Mouse (Mus musculus) frontal cortex, postnatal 25 days (tissue): ENCODE measurements around the gene Ptpn11.
"Not testable (repeated sequence)": the region's sequence is repeated elsewhere in the genome, so short reads cannot be mapped to it uniquely, and the experiment has no call there.

Experiments
- DNase-seq, 2 experiments: peaks; one replicate each; pipeline ENCODE4 v3.0.0; 2022; ENCODE audit warnings: low spot score in 2 of 2

Ptpn11 gene

DNA sequence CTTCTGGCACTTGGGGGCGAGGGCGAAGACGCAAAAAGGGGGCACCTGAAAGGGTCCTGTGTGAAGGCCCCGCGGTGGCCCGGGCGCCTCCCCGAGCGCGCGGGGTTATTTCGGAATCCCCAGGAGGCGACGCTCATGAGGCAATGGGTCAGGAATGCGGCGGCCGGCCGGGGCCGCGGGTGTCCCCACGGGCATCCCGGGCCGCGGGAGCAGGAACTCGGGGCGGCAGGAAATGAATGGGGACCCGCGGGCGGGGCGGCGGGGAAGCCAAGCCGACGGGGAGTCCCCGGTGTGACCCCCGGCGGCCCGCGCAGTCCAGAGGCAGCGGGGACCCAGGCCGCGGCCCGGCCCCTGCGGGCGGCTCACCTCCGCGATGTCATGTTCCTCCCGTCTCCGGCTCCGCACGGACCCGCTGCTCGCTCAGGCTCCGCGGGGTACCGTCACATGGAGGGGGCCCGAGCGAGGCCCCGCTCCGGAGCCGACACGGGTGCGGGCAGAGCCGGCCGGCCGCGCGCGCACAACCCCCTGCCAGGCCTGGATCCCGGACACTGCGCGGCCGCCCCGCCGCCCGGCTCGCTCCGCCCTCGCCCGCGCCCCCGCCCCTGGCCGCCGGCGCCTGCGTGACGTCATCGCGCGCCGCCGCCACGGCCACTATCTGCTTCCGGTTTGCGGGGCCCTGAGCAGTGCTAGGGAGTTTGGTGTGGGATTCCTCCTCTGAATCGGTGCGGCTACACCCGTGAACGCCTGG lies at the start of gene Ptpn11:
TSS of gene Ptpn11 (minus strand) at position 562 of the 748 bp plus-strand sequence.
- DNase-seq = peak; percentile 54 to 69

DNA sequence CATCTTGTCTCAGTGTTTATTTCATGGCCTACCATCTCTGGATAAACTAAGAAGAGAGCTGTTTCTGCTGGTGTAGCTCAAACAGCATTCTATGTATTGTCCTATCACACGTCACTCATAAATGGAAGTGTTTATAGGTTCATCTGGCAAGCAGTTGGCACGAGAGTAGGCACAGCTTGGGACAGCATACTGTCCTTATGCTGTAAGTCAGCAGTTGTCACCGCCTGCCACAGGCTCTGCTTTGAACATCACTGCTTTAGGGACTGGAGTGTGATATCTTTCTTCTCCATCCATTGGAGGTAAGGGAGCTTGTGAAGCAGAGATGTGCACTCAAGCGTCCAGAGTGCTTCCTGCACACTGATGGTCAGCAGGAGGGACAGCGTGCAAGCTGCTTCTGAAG lies 48.6 kb upstream of the Ptpn11 start:
- no peak for DNase-seq

DNA sequence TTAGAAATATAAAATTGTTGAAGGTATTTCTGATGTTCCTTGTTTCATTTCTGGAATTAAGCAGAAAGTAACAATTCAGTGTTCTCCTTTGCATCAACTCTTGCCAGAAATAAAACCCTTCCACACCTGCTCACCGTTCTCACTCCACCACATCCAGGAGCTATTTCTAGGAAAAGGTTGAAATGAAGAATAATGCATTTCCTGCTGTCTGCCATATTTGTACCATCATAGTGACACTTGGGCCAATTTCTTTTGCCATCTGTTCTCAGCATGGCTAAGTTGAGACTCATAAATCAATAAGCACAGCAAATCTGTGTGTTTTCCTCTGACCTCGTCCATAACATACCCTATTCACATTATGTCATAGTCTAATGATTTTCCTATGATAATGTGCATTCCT lies 47.0 kb upstream of the Ptpn11 start:
- DNase-seq = no peak

GRCm38 (mm10) chr5:121236171-121236570 lies 45.0 kb upstream of the Ptpn11 start:
- no peak for DNase-seq

DNA sequence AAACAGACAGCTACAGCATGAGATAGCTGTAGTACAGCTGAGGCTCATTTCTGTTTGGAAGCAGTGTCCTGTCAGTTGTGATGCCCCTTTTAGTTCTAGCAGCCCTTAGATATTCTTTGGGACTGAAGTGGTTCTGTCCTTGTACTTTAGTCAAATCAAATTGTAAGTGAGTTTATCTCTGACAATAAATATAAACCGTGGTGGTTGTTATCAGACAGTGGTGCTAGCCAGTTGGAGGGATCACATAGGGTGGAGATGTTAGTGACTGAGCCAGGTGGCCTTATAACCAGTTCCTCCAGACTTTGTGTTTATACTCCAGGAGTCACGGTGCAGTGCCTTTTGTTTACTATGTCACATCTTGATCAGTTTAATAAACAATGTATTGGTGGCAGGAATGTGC lies 42.5 kb upstream of the Ptpn11 start:
- DNase-seq = no peak

DNA sequence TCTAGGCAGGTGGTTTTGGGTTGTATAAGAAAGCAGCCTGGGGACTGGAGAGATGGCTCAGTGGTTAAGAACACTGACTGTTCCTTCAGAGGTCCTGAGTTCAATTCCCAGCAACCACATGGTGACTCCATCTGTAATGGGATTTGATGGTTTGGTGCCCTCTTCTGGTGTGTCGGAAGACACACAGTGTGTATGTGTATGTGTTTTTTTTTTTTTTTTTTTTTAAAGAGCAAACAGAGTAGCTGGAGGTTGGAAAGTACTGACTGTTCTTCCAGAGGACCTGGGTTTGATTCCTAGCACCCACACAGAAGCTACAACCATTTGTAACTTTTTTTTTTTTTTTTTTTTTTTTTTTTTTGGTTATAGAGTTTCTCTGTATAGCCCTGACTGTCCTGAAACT lies 41.6 kb upstream of the Ptpn11 start:
- DNase-seq = no peak

- DNase-seq = no peak
These were observed 39.6 kb upstream of the Ptpn11 start for GRCm38 (mm10) chr5:121230811-121231210.

- DNase-seq = no peak
These were observed 38.0 kb upstream of the Ptpn11 start for GRCm38 (mm10) chr5:121229182-121229581.

- not testable (repeated sequence) for DNase-seq
These were observed 36.1 kb upstream of the Ptpn11 start for GRCm38 (mm10) chr5:121227330-121227729.

DNA sequence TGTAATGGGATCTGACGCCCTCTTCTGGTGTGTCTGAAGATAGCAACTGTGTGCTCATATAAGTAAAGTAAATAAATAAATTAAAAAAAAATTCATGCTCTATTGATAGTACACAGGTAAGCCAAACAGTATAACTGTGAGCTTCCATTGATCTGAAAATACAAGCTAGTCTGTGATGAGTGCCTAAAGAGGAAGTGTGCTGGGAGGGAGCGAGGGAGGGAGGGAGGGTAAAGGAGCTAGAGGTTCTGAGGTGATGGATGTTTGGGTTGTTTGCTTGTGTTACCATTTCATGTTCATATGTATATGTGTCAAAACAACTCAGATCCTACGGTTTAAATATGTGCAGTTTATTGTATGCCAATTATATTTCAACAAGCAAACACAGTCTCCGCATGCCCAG lies 35.6 kb upstream of the Ptpn11 start:
- no peak for DNase-seq

DNA sequence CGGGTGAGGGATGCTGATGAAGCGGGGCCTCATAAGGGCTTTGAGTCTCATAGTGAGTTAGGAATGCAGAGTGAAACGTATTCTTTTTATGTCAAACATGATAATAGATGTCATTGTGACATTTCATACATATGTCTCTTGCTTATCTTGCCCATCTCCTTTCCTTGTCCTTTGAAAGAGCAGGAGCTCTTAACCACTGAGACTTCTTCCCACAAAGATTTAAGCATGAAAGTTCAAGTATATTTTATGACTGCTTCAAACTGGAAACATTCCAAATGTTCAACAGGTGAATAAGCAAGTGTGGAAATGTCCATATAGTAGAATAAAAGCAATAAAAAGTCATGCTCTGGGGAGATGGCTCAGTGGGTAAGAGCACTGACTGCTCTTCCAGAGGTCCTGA lies 35.2 kb upstream of the Ptpn11 start:
- no peak for DNase-seq

- DNase-seq = no peak
These were observed 34.7 kb upstream of the Ptpn11 start for GRCm38 (mm10) chr5:121225854-121226253.

DNA sequence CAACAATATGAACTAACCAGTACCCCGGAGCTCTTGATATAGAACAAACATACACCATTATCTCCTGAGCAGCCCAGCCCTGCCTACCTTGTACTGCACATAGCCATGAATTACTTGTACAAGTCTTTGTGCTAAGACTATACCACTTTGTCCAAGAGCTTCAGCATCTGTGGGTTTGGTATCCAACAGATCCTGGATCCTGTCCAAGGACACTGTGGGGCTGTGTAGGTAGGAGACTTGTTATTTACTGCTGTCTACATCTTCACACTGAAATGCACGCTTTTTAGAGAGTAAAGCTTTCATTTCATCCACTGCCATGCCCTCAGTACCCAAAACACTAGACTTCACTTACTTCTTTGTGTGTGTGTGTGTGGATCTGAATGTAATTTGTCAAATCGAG lies 33.7 kb upstream of the Ptpn11 start:
- DNase-seq = no peak

GRCm38 (mm10) chr5:121224020-121224419 lies 32.8 kb upstream of the Ptpn11 start:
- not testable (repeated sequence) for DNase-seq

DNA sequence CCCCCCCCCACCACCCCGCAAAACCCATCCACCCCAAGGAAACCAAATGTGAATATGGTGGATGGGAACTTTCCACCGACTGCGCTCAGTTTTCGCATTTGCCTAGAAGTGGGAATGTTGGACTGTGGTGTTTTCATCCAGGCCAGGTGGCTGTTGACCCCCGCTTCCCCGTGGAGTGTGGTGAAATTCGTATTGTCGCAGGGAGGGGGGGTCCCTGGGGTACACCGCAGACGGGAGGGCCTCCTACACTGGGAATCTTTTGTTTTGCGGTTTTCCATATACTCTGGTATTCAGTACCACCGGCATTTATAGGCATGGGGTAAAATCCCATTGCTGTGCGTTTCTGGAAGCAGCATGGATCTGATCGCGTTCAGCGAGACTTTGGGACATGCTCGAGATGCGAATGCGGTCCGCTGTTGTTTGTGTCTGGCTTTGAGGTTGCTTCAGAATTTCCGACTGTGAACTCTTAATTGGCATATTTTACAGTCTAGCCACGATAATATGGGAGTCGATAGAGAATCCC lies 30.2 kb upstream of the Ptpn11 start:
- no peak for DNase-seq

DNA sequence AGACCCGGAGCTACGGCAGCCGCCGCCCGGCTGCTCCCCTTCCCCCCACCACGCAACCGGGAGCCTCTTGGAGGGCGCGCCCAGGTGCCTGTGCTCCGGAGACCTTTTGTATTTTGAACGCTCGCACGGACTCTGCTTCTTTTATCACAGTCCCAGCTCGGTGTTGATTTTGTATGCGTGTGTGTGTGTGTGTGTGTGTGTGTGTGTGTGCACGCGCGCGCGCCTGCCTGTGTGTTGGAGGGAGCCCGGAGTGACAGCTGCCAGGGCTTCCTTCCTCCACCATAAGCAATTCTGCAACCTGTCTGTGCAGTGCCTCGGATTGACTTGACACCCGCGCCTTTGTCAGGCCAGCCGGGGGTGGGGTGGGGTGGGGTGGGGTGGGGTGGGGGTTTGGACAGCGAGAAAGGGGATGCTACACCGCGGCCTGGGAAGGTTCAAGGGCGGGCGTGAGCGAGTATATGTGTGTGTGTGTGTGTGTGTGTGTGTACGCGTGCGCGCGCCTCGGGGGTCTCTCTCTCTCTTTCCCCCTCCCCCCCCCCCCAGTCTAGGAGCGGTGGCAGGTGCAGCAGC lies 29.6 kb upstream of the Ptpn11 start:
- DNase-seq = no peak

- peak; percentile 92 to 93 for DNase-seq
These were observed 29.0 kb upstream of the Ptpn11 start, which contains the start of gene Hectd4 for GRCm38 (mm10) chr5:121219980-121220731. TSS of gene Hectd4 (plus strand) at chr5:121220219.

DNA sequence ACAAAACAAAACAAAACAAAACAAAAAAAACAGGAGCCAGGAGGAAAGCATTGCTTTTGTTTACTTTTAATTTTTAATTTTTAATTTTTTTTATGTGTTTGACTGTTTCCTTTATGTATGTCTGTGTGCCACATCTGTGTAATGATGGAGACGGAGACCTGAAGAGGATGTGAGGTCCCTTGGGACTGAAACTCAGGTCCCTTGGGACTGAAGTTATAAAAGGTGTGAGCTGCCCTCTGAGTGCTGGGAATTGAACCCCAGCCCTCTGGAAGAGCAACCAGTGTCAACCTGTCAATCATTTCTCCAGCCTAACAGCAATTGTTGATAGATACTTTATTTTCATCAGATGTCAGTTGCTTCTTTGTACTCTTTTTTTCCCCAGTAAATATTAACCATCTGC lies 28.0 kb upstream of the Ptpn11 start:
- no peak for DNase-seq

DNA sequence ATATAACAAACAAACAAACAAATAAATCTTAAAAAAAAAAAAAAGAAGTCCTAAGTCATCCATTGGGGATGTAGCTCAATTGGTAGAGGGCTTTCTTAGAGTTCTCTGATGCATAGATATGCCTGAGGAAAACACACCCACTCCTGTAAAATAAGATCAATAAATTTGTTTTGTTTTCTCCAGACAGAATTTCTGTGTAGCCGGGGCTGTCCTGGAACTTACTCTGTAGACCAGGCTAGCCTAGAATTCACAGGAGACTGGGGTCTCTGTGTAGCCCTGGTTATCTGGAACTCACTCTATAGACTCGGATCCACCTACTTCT lies 26.1 kb upstream of the Ptpn11 start:
- DNase-seq = no peak

DNA sequence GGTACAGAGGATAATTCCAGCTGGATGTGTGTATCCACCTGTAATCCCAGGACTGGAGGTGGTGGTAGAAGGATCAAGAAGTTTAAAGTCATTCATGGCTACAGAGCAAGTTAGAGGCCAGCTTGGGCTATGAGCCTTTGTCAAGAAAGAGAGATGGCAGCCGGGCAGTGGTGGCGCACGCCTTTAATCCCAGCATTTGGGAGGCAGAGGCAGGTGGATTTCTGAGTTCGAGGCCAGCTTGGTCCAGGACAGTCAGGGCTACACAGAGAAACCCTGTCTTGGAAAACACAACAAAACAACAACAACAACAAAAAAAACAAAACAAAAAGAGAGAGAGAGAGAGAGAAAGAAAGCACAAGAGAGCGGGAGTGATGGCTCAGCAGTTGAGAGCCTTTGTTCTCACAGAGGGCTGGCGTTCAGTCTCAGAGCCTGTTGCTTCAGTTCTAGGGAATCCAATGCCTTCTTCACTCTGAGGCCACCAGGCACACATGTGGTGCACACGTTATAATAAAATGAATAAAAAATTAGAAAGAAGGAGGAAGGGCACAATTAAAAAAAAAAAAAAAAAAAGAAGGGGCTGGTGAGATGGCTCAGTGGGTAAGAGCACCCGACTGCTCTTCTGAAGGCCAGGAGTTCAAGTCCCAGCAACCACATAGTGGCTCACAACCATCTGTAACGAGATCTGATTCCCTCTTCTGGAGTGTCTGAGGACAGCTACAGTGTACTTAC lies 25.6 kb upstream of the Ptpn11 start:
- not testable (repeated sequence) for DNase-seq

- DNase-seq = no peak
These were observed 24.9 kb upstream of the Ptpn11 start for GRCm38 (mm10) chr5:121216126-121216446.
